Mouse (Mus musculus) MEL-GATA-1-ER (cell line): Measurements from ENCODE around the gene Gm10974.

Source experiments
- DNase-seq: peaks from one replicate; pipeline ENCODE4 v3.0.0-alpha.2; 2012; ENCODE audit warnings: low read depth; ENCODE audit errors: extremely low read depth

Gene Gm10974

DNA sequence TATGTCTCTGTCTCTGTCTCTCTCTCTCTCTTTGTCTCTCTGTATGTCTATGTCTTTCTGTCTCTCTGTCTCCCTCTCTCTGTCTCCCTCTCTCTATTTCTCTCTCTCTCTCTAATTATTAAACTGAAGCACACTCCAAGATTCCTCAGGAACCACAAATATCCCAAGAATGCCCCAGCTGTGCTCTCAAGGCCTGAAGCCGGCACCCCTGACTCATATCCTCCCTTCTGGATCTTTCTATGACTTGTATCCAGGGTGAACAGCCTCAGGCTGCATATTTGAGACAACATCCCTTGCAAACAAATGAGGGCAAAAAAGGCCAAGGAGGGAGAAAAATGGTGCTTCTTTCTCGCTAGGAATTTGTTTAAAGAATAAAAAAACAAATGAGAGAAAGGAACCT lies at the start of gene Gm10974:
TSS of gene Gm10974 (plus strand) at position 2 of the 400 bp plus-strand sequence.
- DNase-seq = no peak

GRCm38 (mm10) chr7:66318147-66318546 lies 47.6 kb upstream of the Gm10974 start:
- no peak for DNase-seq

- DNase-seq = no peak
Observed at GRCm38 (mm10) chr7:66320996-66321395, 44.7 kb upstream of the Gm10974 start.

- DNase-seq = no peak
Observed at GRCm38 (mm10) chr7:66323252-66324015, 42.3 kb upstream of the Gm10974 start.

GRCm38 (mm10) chr7:66325419-66326053 lies 40.2 kb upstream of the Gm10974 start:
- no peak for DNase-seq

- DNase-seq = no peak
Observed at GRCm38 (mm10) chr7:66327516-66327915, 38.2 kb upstream of the Gm10974 start.

DNA sequence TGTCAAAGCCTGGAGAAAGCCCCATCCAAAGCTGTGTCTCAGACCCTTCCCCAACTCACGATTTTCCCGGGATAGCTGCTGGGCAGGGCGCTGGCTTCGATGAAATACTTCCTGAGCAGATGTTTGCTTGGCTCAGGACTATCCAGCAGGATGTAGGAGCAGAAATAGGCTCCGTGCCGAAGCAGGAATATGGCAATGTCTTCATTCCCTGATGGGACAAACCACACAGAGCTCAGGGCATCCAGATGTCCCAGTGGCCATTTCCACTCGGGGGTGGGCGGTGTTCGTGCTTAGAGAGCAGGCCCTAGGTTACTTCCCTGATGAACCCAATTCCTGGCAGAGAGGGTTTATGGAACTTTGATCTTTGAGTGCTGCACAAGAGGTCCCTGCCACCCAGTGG lies 35.1 kb upstream of the Gm10974 start:
- no peak for DNase-seq

GRCm38 (mm10) chr7:66332340-66332739 lies 33.4 kb upstream of the Gm10974 start:
- DNase-seq = no peak

GRCm38 (mm10) chr7:66333906-66334500 lies 31.7 kb upstream of the Gm10974 start:
- DNase-seq = no peak

DNA sequence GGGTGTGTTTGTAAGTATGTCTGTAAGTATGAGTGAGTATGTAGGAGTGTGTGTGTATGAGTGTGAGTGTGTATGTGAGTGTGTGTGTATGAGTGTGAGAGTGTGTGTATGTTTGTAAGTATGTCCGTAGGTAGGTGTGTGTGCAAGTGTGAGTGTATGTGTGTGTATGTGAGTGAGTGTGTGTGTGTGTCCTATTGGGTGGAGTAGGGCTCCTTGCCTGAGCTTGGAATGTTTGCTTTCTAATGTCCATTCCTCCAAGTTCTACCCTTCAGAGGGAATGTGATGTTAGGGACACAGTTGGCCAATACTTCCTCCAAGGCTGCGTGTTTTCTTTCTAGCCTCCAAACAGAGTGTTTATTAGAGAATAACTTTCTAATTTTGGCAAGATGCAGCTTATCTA lies 28.8 kb upstream of the Gm10974 start:
- DNase-seq = no peak

- DNase-seq = no peak
Observed at GRCm38 (mm10) chr7:66339625-66340024, 26.1 kb upstream of the Gm10974 start.

DNA sequence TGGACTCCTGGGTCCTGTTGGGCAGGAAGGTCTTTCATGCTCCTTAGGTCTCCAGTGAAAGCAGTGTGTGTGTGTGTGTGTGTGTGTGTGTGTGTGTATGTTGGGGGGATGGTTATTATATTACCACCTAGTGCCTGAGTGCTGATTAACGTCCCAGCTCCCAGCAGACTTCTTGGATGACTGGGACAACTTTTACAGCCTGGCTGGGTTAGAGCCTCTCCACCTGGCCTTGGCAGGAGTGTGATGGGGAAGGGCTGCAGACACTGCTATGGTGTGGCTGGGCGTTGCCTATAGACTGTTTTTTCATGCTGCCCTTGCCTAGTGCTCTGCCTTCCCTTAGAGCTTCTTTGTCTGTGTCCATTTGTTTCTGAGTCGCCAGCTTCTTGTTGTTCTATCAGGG lies 25.7 kb upstream of the Gm10974 start:
- DNase-seq = no peak

DNA sequence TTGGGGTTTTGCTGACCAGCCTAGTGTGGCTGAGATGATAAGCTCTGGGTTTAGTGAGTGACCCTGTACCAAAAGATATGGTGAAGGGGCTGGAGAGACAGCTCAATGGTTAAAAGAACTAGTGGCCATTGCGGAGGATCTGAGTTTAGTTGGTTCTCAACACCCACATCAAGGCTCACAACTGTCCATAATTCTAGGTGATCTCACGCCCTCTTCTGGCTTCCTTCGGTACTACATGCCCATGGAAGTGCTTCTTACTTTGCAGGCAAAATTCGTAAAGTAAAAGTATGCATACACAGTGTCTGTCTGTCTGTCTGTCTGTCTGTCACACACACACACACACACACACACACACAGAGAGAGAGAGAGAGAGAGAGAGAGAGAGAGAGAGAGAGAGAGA lies 23.4 kb upstream of the Gm10974 start:
- DNase-seq = peak; percentile 22

DNA sequence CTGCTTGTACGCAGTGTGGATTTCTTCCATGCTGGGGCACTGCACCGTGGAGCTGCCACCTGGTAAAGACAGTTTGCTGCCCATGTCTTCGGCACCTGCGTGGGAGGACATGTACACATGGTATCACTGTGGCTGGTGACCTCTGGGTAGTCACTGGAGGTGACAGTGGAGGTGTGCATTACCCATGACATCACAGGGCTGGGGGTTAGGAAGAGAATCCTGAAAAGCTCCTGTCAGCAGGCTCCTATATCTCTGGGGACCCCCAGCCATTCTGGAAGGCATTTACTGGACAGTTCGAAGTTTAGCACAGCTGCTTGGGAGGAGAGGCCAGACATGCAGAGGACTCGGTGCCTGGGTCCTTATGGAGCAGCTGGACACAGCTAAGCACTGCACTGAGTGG lies 22.9 kb upstream of the Gm10974 start:
- DNase-seq = no peak

DNA sequence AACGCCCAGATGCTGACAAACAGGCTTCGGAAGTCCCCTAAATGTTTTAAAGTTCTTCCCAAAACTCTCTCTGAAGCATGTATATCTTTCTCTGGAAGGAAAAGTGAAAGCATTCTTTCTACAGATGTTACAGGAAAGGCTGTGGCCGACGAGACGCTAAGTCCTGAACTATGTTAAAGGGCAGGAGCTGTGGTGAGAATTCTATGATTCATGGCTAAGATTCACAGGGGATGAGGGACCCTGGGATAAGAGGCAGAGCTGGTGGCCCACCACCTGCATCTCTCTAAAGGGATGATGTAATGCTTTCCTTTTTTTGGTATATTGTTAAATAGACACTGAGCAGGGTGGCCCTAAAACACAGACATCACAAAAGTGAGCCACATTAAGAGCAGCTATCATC lies 22.4 kb upstream of the Gm10974 start:
- DNase-seq = no peak

DNA sequence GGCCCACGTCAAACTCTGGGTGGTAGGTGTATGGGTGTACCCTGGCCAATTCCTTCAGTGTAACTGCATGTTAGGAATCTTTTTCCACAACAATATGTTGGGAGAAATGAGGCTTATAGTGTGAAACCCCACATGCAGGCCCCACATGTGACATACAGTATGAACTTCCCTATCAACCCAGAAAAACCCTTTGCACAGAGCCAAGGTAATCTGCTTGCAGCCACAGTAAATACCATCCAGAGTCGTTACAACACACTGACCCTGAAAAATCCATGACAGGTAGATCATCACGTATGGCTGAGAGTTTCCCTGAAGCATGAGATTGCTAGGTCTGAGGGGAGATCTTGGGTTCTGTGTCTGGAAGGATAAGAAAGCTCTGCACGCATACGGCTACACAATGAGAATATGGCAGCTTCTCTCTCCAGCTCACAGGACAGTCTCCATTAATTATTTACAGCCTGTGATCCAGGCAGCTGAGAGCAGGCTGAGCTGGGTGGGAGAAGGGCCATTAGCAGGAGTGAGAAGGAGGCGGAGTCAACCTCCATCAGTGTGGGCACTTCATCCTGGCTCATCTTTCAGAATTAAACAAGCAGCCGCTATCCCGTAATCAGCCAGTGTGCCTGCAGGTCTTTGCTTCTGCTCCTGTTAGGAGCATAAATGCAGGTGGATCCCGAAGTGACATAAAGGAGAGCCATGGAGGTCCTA lies 18.6 kb upstream of the Gm10974 start:
- no peak for DNase-seq

DNA sequence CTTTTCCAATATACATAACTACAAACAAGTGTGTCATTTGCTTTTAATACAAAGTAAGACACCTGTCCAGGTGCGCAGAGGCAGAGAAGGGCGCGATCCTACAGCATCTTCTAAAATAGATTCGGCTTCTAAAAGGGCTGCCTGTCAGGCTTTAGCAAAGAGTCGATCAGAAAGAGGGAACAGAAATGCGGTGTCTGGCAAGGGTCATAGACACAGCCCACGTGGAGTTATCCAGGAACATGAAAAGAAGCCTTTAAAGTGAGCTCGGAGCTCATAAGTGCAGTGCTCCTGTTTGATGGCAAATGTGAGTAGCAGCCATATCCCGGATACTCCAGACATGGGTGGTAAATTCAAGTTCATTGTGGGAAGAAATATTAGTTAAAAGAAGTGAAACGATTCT lies 17.1 kb upstream of the Gm10974 start:
- DNase-seq = no peak

DNA sequence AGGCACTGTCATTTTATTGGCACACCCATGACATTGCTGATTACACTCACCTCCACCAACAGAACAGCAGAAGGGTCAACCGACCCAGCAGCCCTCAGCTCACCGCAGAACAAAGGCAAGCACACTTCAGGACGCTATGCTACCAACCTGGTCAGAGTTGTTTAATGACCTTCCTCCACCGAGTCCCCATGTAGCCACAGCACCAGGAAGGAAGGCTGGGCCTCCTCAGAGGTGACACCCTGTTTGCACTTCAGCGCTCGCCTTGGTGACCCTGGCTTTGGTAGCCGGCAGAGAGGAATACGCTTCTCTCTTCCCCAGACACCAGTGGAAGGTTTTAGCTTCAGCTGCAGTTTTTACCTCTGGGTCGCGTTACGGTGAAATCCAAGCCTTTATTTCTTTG lies 16.0 kb upstream of the Gm10974 start:
- DNase-seq = no peak

DNA sequence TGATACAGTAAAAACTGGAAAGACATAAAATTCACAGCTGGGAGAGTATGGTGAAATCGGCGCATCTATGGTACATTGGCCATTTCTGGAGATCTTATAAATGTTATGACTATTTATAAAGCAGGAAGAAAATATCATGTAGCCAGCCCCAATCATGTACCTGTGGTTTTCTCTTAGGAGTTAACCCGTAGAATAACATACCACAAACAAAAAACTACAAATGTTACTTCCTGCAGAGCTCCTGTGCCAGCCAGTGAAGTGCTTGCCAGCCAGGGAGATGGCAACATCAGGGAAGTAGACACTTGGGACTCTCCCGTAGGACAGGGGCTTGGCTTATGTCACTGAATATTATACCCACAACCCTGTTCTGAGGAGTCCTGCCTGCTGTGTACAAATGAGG lies 14.6 kb upstream of the Gm10974 start:
- DNase-seq = no peak

DNA sequence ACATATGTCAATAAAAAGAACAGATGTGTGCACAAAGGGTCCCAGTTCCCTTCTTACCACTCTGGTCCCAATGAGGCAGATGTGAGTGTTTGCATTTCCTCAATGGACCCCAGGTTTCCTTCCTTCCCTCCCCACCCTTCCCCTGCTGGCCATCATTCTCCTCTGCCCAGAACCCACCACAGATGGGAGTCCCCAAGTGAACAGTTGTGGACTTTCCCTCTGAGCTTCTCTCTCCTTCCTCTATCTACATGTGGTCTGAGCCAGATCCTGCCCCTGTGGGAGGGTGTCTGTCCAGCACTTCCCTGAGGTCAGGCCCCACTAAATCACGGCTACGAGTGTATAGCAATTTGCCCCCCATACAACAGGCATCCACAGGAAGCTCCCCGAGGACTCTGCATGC lies 10.8 kb upstream of the Gm10974 start:
- no peak for DNase-seq

- DNase-seq = no peak
Observed at GRCm38 (mm10) chr7:66355791-66356522, 9.7 kb upstream of the Gm10974 start.
